Mouse (Mus musculus) heart, adult 2 months (tissue): ENCODE data around the gene Cacna1g. TPM values are rescaled to one million over a fixed set of nuclear protein-coding genes. Genes with fewer than 3 reads are reported as not detected.

Source experiments
- DNase-seq, 2 experiments: peaks; one replicate each; pipeline ENCODE4 v3.0.0; 2021
- H3K27ac ChIP-seq: fragments of 200-600 bp; 2 replicates; pipeline ENCODE4 v1.8.1; 2022
- H3K27me3 ChIP-seq: fragments of 200-500 bp; 2 replicates; pipeline ENCODE4 v1.6.1; 2012; ENCODE audit warnings: mild to moderate bottlenecking, low read length, inconsistent platforms, mixed read lengths; ENCODE audit not compliant: control insufficient read depth, insufficient read depth
- H3K36me3 ChIP-seq: fragments of 200-500 bp; 2 replicates; pipeline ENCODE4 v1.6.1; 2012; ENCODE audit warnings: low read length, inconsistent platforms; ENCODE audit not compliant: control insufficient read depth, insufficient read depth
- H3K4me1 ChIP-seq: fragments of 200-500 bp; 2 replicates; pipeline ENCODE4 v1.6.1; 2011; ENCODE audit warnings: low read length; ENCODE audit not compliant: control insufficient read depth, insufficient read depth
- H3K4me3 ChIP-seq: fragments of 200-600 bp; 2 replicates; pipeline ENCODE4 v1.8.1; 2022
- H3K79me2 ChIP-seq: fragments of 200-500 bp; replicated peaks from 2 replicates; pipeline ENCODE4 v1.6.1; 2012; ENCODE audit warnings: mild to moderate bottlenecking, inconsistent platforms, low read length, moderate library complexity, mixed read lengths; ENCODE audit not compliant: control insufficient read depth, insufficient read depth
- H3K9ac ChIP-seq: fragments of 200-500 bp; 2 replicates; pipeline ENCODE4 v1.6.1; 2012; ENCODE audit warnings: low read depth, mild to moderate bottlenecking, control low read depth, inconsistent platforms, low read length, mixed read lengths
- CTCF ChIP-seq: fragments of 200-600 bp; IDR thresholded peaks from 2 replicates; pipeline ENCODE4 v1.8.1; 2022; ENCODE audit warnings: antibody characterized with exemption, mild to moderate bottlenecking, moderate library complexity
- EP300 ChIP-seq: fragments of 200-500 bp; IDR thresholded peaks from 2 replicates; pipeline ENCODE4 v1.6.1; 2011; ENCODE audit warnings: low read depth, low read length, control low read depth; ENCODE audit not compliant: insufficient read depth
- POLR2A ChIP-seq: fragments of 200-500 bp; IDR thresholded peaks from 2 replicates; pipeline ENCODE4 v1.6.1; 2011; ENCODE audit warnings: mild to moderate bottlenecking, low read depth, low read length, control low read depth; ENCODE audit not compliant: insufficient read depth
- whole genome bisulfite sequencing: fragments of 180-500 bp; shearing (Covaris S2); methylation state at CpG from one replicate; pipeline ENCODE4 v1.1.7; 2018; 5-methylcytosine and 5-hydroxymethylcytosine counted together
- intact Hi-C: fragments of 180-260 bp; cut with DNase I; formaldehyde crosslinking; loops from one replicate; pipeline ENCODE4 v1.15.1; 2025
- polyA plus RNA-seq: library from polyadenylated mRNA; depleted of rRNA; stranded (reverse); fragments of >200 nt; gene quantifications from 2 replicates; pipeline ENCODE4 v1.2.3, GENCODE M21; 2012
- total RNA-seq, 2 experiments: library from RNA; stranded (reverse); gene quantifications; 2 replicates each; pipeline ENCODE4 v1.2.3; 2021

Gene Cacna1g
- total and polyA plus RNA-seq, 3 experiments: 12.2 to 64.4 (median 12.9) TPM

DNA sequence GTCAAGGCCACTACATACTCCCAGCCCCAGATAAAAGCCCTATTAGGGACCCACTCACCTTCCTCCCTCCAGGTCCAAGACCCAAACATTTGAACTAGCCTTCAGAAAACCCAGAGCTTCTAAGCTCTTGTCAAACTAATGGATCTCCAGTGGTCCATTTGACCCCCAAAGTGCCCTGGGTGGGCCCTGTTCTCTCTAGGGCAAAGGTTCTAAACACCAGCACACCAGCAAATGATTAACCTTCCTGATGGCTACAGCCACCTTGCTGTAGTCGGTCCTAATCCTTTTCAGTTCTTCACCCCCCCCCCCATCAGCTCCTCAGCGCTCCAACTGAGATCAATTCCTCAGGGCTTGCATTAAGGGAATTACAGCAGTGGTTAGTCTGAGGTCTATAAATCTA lies 9.8 kb downstream of the Cacna1g start:
- H3K4me1 ChIP-seq: peaks cover 5% of the 10 kb centered on the region
- 73% methylated on average over 2 of the region's 2 CpGs for WGBS
- H3K27me3 ChIP-seq: no peaks in the 10 kb centered on the region
- DNase-seq: no peak
- H3K79me2 ChIP-seq: no peaks in the 10 kb centered on the region
- no peaks in the 10 kb centered on the region for H3K36me3 ChIP-seq
- intact Hi-C loops: no loop called here
- H3K9ac ChIP-seq: no peak overlapping the region
- H3K4me3 ChIP-seq: no peak overlapping the region
- no peak overlapping the region for H3K27ac ChIP-seq
- TF ChIP-seq CTCF (no peak), EP300 (no peak), POLR2A (no peak)

DNA sequence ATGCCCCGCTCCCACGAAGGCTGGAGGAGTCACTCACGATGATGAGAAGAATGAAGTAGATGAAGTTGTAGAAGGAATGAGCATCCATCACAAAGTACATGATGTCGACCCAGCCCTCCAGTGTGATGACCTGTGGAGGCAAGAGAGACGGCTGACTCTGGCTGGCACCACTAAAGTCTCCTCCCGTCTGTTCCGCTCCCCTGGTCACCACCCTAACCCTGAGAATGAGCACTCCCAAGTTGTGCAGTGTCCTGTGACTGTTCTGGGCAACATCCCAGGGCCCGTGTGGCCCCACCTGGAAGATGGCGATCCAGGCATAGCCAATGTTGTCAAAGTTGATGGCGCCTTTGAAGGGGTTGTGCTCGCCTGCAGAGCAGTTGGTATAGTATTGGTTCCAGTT lies 12.1 kb downstream of the Cacna1g start:
- no peak overlapping the region for H3K27ac ChIP-seq
- intact Hi-C loops: no loop called here
- H3K9ac ChIP-seq: no peak overlapping the region
- no peak for TF ChIP-seq CTCF
- 88% methylated on average over 11 of the region's 11 CpGs for WGBS
- H3K36me3 ChIP-seq: no peaks in the 10 kb centered on the region
- DNase-seq: no peak
- H3K27me3 ChIP-seq: no peaks in the 10 kb centered on the region
- no peak overlapping the region for H3K4me3 ChIP-seq
- H3K79me2 ChIP-seq: no peaks in the 10 kb centered on the region
- H3K4me1 ChIP-seq: no peaks in the 10 kb centered on the region

DNA sequence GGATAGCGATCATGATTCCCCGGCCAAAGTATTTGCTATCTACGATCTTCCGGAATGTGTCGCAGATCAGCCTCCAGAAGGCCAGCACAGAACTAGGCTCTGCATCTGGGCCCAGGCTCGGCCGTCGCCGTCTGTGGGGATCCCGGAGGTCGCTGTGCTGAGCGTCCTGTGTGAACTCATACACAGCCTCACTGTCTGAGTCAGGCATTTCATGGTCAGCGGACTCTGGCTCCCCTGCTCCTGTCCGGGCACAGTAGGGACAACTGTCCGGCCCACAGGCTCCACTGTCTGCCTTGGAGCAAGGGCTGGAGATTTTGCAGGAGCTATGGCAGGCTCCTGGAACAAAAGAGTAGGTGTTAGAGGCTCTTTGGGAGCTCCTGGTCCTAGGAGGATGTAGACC lies 17.0 kb downstream of the Cacna1g start:
- H3K79me2 ChIP-seq: no peaks in the 10 kb centered on the region
- no peaks in the 10 kb centered on the region for H3K27me3 ChIP-seq
- no peak overlapping the region for H3K9ac ChIP-seq
- no peak overlapping the region for H3K27ac ChIP-seq
- no peak for DNase-seq
- intact Hi-C loops: no loop called here
- WGBS: 84% methylated on average over 15 of the region's 15 CpGs
- no peak for TF ChIP-seq EP300
- TF ChIP-seq POLR2A: no peak
- TF ChIP-seq CTCF: no peak
- H3K4me1 ChIP-seq: no peaks in the 10 kb centered on the region
- no peaks in the 10 kb centered on the region for H3K36me3 ChIP-seq
- no peak overlapping the region for H3K4me3 ChIP-seq

DNA sequence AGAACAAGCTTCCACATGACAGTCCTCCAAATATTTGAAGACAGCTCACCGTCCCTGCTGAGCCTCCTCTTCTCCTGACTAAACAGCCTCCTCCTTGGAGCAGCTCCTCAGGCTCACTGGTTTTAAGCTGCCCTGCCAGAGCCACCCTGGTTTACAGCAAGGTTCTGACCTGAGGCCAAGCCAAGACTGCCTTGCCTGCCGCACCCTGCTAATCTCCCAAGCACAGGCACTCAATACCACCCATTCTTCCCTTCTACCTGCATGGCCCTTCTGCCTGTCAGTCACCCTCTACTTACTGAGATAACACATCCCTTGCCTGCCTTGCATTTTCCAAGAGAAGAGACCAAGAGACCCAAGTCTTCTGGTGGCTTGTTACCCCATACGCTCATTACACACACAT lies 17.7 kb downstream of the Cacna1g start:
- no peak overlapping the region for H3K9ac ChIP-seq
- 70% methylated on average over 3 of the region's 3 CpGs for WGBS
- H3K27ac ChIP-seq: no peak overlapping the region
- no peaks in the 10 kb centered on the region for H3K27me3 ChIP-seq
- no peaks in the 10 kb centered on the region for H3K79me2 ChIP-seq
- H3K4me1 ChIP-seq: no peaks in the 10 kb centered on the region; the same call in 1 of the 2 replicates
- no peak for TF ChIP-seq POLR2A
- TF ChIP-seq EP300: no peak
- TF ChIP-seq CTCF: no peak
- H3K4me3 ChIP-seq: no peak overlapping the region
- no peaks in the 10 kb centered on the region for H3K36me3 ChIP-seq
- DNase-seq: no peak
- intact Hi-C loops: no loop called here

DNA sequence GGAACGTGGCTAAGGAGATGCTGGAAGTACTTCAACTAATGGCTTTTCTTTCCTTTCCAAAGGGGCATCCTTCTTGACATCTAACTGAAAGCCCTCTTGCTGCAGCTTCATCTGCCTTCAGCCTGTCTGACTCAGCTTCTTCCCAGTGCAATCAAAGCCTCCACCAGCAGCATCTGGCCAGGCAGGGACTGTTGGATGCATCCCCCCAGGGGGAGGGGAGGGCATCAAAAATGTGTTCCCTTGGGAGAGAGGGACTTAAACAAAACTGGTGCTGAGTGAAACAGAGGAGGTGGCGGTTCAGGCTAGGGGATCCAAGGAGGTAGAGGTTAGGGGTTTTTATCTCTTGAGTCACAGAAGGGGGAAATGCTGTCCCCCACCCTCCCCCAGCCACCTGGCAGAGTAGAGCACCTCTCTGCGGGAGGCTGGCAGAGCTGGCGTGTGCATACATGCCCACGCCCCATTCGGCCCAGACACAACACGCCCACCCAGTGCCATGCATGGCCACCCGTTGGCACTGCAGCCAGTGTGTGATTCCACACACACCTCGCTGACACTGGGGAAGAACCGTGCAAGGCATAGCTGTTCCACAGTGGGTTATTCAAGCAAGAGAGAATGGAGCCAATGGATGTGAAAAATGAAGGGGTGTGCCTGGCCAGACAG lies 18.7 kb downstream of the Cacna1g start:
- H3K4me3 ChIP-seq: no peak overlapping the region
- intact Hi-C loops: no loop called here
- H3K27ac ChIP-seq: no peak overlapping the region
- no peaks in the 10 kb centered on the region for H3K79me2 ChIP-seq
- H3K27me3 ChIP-seq: no peaks in the 10 kb centered on the region
- 76% methylated on average over 10 of the region's 10 CpGs for WGBS
- TF ChIP-seq CTCF (no peak), EP300 (no peak), POLR2A (no peak)
- no peaks in the 10 kb centered on the region for H3K36me3 ChIP-seq
- H3K9ac ChIP-seq: no peak overlapping the region
- peaks cover 4% of the 10 kb centered on the region; the same call in 1 of the 2 replicates for H3K4me1 ChIP-seq
- DNase-seq: no peak

DNA sequence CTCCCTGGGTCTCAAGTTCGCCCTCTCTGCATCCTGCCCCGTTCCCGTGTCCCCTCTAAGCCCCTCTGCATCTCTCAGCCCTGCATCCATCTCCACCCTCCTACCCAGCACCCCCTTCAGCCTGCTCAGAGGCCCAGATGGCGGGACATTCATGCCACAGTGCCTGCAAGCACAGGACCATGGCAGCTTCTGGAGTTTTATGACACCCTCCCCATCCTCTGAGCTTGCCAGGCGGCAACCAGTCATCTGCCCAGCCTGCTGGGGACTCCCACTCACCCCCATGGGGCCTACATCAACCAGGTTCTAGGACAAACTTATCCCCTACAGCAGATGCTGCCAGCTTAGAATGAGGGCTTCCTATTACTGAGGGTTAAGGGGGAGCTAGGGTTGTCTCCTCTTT lies 19.2 kb downstream of the Cacna1g start:
- H3K27ac ChIP-seq: no peak overlapping the region
- no peak for DNase-seq
- no peaks in the 10 kb centered on the region for H3K27me3 ChIP-seq

More for the DNA sequence above, 19.2 kb downstream of the Cacna1g start:
- WGBS: 68% methylated on average over 5 of the region's 5 CpGs
- intact Hi-C loops: no loop called here
- Histone ChIP-seq H3K36me3 (no peaks in the 10 kb centered on the region), H3K4me1 (peaks cover 6% of the 10 kb centered on the region; the same call in 1 of the 2 replicates), H3K9ac (no peak overlapping the region), H3K79me2 (no peaks in the 10 kb centered on the region), H3K4me3 (no peak overlapping the region)
- TF ChIP-seq EP300: no peak
- TF ChIP-seq POLR2A: no peak
- no peak for TF ChIP-seq CTCF
